Mouse (Mus musculus) NIH3T3 (cell line): ENCODE results near the gene Kcnt2.
A peak's percentile ranks its signal among the peaks of the same experiment; 100 is the strongest.

Source experiments
- DNase-seq: peaks from one replicate; pipeline ENCODE4 v3.0.0-alpha.2; 2012; ENCODE audit warnings: low read depth

Kcnt2 gene

DNA sequence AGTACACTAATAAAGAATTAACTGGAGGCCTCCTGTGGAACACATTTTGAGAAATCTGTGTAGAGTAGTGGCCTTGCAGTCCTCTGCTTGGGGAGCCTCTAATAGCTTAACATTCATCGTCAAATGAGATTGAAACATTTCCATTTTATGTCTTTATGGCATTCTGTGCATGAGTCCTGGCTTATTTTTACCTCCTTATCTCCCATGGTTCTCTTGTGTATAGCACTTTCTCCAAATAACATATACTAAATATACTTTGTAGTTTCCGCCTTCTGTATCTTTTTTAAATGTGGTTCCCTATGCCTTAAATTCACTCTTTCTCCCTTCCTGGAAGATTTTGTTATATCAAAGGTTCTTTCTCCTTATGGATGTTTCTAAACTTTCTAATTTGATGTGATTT lies 246.3 kb downstream of the Kcnt2 start:
- DNase-seq, result no peak

DNA sequence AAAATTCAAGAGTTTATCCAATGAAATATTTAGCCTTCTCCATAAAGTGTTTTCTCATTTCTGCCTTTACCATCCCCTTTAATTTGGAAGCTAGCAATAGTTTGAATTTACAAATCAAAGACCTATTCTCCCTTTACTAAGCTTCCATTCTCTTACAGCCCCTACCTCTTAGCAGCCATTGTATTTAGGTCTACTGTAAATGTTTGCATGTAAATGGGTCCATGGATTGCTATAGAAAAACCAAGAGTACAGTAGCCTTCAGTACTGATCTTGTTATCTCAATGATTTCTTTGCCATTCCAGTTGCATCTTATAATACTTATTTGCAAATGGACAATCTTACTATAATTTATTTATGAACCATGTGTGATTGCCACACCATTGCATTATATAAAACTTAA lies 267.5 kb downstream of the Kcnt2 start:
- DNase-seq, result no peak

DNA sequence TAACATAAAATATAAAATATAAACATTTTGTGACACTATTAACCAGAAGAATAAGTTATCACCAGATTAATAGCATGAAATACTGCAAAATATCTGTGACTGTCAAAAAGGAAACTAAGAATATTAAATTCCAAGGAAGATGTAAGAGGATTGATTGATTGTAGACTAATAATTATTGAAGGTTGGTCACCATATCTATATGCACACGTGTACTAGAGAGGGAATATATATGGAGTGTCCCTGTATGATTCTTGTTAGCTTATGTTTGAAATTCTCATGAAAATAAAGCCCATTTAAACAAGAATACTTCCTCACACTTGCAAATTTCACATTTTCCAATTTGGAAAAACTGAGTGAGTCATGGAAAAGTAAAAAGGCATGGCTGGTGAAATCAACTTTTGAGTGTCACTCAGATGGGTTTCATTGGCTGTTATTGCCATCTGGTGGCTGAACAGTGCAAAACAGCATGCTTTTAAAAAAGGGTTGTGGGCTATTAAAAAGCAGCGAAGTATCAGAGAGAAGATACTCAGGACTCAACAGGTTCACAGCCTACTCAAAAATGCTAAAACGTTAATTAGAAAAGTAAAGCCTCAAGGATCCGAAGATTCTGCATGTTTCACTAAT lies 285.4 kb downstream of the Kcnt2 start:
- DNase-seq, result peak; percentile 52

DNA sequence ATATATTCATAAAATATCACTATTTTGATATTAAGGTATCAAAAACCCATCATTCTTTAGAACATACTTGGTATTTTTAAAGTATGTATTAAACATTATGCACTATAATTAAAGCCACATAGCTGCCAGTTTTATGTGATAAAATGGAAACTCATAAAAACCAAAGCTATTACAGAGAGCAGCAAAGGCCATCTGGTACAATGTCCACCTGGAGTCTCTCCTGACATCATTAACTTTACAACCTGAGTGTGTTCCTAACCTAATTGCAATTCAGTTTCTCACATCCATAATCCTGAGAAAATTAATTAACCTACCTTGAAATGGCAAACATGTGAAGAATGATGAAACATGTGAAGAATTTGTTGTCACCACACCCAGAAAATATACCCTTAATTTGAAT lies 288.9 kb downstream of the Kcnt2 start:
- no peak for DNase-seq

DNA sequence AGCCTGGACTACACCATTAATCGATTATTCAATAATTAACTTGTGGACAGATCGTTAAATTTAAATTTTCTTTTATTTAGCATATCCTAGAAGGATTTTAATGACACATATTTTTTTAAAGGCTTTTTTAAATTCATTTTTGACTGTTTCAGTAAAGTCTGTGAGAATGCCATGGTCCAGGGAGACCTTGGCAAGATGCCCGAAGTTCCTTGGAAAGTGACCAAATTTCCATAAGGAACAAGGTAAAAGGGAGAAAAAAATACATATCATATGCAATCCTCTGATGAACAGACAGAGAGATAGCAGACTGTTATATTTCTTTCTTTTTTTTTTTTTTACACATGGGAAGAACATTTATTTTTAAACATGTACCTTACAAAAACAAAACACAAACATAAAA lies 296.1 kb downstream of the Kcnt2 start:
- no peak for DNase-seq

DNA sequence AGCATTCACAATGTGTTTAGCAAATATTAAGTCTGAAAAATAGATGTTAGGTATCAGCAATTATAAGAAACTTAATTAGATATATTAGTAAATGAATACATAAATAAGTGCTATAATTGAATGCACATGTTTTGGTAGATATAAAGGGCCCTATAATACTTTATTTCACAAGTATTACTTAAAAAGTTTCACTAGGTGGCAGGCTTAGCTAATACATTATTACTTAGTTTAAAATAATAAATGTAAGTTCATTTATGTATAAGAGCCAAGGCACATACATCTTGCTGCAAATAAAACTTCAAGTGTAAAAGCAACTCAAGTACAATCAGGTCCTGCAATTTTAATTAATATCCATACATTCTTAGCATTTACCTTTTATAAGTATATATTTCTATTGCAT lies 302.8 kb downstream of the Kcnt2 start:
- DNase-seq, result no peak

DNA sequence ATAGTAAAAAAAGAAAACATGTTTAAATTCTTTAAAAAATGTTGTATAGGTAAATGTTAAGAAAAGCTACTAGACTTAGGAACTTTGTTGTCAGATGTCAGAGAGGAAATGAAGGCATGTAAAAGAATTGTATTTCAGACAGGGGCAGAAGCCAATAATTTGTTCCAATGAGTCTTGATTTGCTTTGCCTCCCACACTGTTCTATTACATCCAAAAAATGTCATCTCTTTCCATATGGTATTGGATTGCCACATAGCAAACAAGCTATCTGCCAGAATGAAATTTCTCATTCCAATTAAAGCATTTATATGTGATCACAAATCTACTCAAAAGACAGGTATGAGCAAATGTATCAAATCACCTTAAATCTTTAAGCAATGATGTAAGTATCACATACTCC lies 314.8 kb downstream of the Kcnt2 start:
- no peak for DNase-seq

DNA sequence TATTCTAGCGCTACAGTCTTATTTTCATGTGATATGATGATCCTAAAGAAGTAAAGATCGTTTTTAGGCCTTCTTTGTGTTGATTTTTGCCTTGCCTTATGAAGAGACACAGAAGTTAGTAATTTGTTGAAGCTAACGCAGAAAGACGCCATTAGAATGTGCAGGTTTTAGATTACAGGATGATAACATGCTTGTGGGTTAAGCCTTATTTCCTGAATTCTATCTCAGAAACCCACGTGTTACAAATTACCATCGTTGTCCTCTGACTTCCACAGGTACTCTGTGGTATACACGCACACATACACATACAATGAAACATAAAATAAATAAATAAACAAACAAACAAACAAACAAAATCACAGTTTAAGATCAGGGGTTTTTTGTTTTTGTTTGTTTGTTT lies 326.2 kb downstream of the Kcnt2 start:
- no peak for DNase-seq

DNA sequence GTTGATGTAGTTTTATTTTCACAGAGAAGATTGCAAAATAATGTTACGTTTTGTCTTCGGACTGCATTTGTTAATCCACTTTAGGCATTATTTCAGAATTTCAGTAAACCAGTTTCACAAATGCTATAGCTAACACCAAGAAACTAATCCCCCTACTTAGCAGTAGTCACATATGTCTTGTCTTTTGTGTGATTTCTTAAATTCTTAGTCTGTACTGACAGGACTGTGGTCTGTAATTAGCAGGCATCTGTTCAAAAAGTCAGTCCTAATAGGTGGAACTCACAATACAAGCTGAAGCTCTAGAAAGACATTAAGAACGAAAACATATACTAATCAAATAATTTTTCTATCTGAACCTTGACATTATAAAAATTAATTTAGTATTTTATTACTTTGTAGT lies 332.6 kb downstream of the Kcnt2 start:
- DNase-seq, result no peak

DNA sequence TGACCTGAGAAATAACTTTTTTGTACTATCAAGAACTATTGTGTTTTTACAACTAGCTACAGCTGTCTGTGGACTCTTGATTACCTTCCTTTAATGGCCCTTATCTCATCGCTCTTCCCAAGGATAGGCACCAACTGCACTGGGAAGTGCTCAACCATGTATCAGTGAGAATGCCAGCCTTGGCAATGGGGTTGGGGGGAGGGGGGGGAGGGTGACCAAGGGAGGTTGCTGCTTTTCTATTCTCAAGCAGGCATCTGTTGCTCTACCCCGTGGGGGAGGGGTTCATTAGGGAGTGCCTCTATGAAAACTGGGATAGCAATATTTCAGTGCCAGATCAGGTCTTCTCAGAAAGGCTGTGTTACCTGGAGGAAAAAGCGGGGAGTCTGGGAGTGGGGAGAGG lies 342.3 kb downstream of the Kcnt2 start:
- no peak for DNase-seq

DNA sequence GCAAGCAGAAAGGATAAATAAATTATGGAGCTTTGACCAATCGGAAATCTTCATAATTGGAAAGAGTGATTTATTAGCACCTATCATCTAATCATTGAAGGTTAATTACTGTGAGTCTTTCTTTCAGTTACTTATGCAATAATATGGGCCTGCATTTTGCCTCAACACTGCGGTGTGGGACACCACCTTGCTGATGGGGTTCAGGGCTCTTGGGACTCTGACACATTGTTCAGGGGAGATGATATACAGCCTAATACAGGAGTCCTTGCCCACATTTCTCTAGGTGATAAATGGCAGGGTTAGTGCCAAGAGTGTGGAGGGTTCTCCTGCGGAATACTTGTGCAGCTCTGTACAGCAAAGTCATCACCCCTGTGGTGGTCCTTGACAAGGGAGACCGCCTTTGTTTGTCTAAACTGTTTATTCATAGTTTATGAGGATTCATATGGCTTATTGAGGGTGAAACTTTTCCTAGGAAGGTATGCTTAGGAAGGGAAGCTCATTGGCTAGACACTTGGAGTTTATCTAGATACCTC lies 362.9 kb downstream of the Kcnt2 start:
- no peak for DNase-seq

DNA sequence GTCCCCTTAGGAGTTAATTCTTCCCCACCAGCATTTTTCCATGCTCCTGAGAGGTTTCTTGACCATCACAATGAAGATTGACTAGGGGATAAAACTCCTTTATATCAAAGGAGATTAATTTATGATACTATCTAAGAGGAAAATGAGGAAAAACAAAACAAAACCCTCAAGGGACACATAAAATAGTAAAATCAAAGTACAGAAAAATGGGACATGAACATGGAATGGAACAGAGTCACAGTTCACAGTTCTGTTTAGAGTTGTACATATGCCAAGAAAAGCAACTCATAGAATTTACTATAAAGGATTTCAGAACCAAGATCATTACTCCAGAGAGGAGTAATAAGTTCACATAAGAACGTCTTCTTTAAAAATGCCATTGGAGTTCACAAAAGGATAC lies 367.1 kb downstream of the Kcnt2 start:
- no peak for DNase-seq

DNA sequence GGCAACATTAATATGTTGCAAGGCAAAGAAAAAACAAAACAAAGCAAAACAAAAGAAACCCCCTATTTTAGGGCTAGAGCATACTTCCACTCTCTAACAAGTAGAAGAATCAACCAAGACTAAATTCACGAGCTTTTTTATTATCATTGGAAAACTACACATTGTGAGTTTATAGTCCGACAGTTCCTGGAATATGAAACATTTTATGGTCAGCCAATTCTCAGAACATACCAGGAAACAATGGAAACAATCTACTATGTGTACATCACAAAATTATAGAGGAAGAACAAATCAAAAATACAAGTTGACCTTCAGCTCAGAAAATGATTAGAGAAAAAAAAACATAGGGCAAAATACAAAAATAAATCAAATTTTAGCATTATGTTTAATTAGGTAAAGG lies 368.9 kb downstream of the Kcnt2 start:
- no peak for DNase-seq

DNA sequence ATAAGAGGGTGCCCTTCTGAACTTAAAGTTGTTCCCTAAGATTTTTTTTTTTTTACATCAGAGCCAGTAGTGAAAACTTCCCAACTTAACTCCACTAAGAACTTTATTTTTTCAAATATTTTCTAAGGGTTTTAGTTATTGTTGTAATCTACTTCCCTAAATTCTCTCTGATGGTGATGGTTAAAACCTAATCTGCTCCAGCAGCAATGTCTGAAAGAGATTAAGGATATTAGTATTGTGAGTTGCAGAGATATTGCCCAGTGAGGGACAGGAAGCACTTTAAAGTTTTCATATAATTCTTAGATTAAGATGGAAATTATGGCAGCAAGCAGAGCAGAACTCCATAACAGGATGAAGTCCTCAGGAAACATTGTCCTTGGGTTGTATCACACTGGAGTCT lies 372.2 kb downstream of the Kcnt2 start:
- DNase-seq, result no peak

DNA sequence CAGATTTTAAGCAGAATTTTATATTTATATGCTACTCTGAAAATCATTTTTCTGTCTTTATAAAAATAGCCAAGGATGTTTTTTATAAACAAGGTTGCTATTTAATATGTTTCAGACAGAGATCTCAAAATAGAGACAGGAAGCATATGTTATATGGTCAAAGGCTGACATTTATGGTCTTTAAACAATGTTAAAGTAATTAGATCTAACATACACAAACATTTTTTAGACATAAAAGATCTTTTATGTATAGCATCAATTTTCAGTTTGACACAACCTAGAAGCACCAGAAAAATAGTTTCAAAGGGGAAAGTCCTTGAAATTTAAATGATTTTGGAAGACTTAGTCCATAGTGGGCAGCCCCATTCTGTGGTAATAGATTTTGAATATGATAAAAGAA lies 379.0 kb downstream of the Kcnt2 start:
- DNase-seq, result no peak

DNA sequence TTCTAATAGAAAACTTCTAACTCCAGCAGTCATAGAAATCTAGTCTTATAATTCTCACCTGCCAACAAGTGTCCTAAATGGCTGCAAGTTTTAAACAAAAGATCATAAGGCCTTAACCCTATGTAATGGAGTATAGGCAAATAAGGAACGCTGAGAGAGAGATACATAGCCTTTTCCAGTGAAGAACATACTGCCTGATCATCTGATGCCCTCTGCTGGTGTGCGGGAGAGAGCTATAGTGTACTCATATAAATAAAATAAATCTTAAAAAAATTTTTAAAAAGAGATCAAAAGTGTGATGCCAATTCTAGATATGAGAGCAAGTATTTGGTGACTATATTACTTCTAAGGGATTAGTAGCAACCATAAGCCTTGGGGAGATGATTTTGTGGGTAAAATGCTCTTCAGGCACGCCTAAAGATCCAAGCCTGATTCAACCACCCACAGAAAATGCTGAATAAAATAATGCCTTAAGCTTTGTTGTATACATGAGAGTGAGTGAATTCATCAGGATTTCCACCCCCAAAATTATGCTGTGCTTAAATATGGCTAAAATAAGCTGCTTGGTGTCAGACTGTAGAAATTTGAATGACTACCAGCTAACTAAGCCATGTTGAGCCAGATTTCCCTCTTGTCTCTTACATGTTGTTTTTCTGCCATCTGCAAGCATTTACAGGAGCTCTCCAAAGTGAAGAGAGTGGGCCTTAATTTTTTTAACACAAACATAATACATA lies 413.8 kb downstream of the Kcnt2 start:
- no peak for DNase-seq

DNA sequence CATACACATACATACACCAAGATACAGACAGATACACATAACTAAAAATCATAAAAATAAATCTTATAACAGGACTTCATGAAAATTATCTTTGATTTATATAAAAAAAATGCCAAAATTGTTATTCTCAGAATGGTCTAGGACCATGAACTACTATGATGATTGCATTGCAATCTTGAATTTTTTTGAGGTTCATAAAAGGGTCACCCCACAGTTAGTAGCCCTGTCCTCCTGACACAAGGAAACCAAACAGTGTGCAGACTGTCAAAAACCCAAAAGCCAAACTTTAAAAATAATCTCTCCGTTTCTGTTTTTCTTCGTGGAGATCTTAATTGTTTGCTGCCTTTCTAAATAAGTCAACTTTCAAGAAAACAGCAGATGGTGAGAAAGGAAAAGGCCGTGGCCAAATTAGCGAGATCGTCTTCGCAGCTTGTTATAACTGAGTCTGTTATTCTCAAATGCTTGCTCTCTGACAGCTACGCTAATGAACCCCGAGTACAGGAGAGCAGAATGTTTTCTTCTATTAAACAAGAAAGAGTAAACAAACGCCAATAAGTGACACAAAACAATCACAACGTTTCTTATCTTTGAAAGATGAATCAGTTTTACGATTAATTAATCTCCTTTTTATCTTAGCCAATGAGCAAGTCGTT lies 414.9 kb downstream of the Kcnt2 start:
- no peak for DNase-seq

DNA sequence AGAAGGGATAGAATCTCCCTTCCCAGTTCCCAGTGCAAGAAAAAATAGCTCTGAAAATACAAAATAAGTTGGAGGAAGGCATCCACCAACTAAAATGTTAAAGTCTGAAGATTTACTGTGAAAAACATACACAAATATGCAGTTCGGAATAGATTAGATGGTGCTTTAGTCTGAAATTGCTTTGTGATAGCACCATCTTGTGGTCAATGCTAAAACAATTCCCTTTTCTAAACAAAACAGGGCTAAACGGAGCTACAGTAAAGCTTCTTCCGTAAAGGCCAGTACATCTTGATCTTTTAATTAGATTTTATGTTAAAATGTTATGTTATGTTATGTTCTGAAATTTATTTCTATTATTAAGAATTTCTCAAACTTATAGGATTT lies 415.4 kb downstream of the Kcnt2 start:
- DNase-seq, result peak; percentile 49
